Mouse (Mus musculus) left cerebral cortex, postnatal 14 days (tissue): ENCODE measurements around the gene Abcb1b. TPM values are rescaled to one million over a fixed set of nuclear protein-coding genes. Genes with fewer than 3 reads are reported as not detected.
"Not testable (repeated sequence)": the region's sequence is repeated elsewhere in the genome, so short reads cannot be mapped to it uniquely, and the experiment has no call there.

ENCODE experiments used
- DNase-seq, 2 experiments: peaks; one replicate each; pipeline ENCODE4 v3.0.0; 2021 to 2022; ENCODE audit warnings: low spot score in 2 of 2, mixed read lengths in 1 of 2
- intact Hi-C: fragments of 180-260 bp; cut with DNase I; formaldehyde crosslinking; loops from one replicate; pipeline ENCODE4 v1.15.1; 2025
- long read RNA-seq, 2 experiments: library from polyadenylated mRNA; stranded (forward); transcript quantifications; one replicate each; pipeline ENCODE4 v2.0.0; 2021
- total RNA-seq, 2 experiments: library from RNA; stranded (reverse); gene quantifications; 2 replicates each; pipeline ENCODE4 v1.2.3; 2021

Gene Abcb1b
- 1 to 10 TPM; 2.5 to 3.0 TPM for total RNA-seq
- long read RNA-seq, experiment 1, full-length matches to known transcripts: 1 of 4 reads
- long read RNA-seq, experiment 1, partial matches to known transcripts: 1 of 4 reads
- long read RNA-seq, experiment 1, other reads (novel, unspliced or antisense): 2 of 4 reads
- long read RNA-seq, experiment 2: 0 reads

GRCm38 (mm10) chr5:8797987-8798751 lies at the start of gene Abcb1b:
Gene Abcb1b, plus strand, starts transcription at chr5:8798147.
- peak; percentile 37 to 56 for DNase-seq
- intact Hi-C loops: no loop called here

GRCm38 (mm10) chr5:8772866-8773265 lies 25.1 kb upstream of the Abcb1b start:
- no peak for DNase-seq
- intact Hi-C loops: no loop called here

GRCm38 (mm10) chr5:8778311-8778710 lies 19.6 kb upstream of the Abcb1b start:
- DNase-seq: no peak
- intact Hi-C loops: no loop called here

GRCm38 (mm10) chr5:8778751-8779150 lies 19.2 kb upstream of the Abcb1b start:
- DNase-seq: no peak
- intact Hi-C loops: no loop called here

GRCm38 (mm10) chr5:8792281-8792680 lies 5.7 kb upstream of the Abcb1b start:
- intact Hi-C loops: loop anchor here (5.0 kb wide), 1 partner anchor 40 kb away; no protein-coding TSS in a partner anchor
- no peak for DNase-seq

GRCm38 (mm10) chr5:8798752-8799115 lies 787 bp downstream of the Abcb1b start:
- DNase-seq: no peak
- intact Hi-C loops: no loop called here

- peak in 1 of 2 experiments; percentile 1 for DNase-seq
- intact Hi-C loops: no loop called here
Measured at GRCm38 (mm10) chr5:8805742-8806141, 7.8 kb downstream of the Abcb1b start.

- intact Hi-C loops: no loop called here
- DNase-seq: no peak
Measured at GRCm38 (mm10) chr5:8807137-8808004, 9.4 kb downstream of the Abcb1b start.

- intact Hi-C loops: no loop called here
- DNase-seq: no peak
Measured at GRCm38 (mm10) chr5:8813872-8814271, 15.9 kb downstream of the Abcb1b start.

- intact Hi-C loops: no loop called here
- DNase-seq: peak in 1 of 2 experiments; percentile 9
Measured at GRCm38 (mm10) chr5:8819635-8820591, 22.0 kb downstream of the Abcb1b start.

- DNase-seq, intact Hi-C loops: not testable (repeated sequence)
Measured at GRCm38 (mm10) chr5:8820592-8821104, 22.7 kb downstream of the Abcb1b start.

- intact Hi-C loops: loop anchor here (10.0 kb wide), 1 partner anchor 344 kb away; no protein-coding TSS in a partner anchor
- DNase-seq: no peak
Measured at GRCm38 (mm10) chr5:8838661-8839438, 40.9 kb downstream of the Abcb1b start.

GRCm38 (mm10) chr5:8839651-8840050 lies 41.7 kb downstream of the Abcb1b start:
- no peak for DNase-seq
- intact Hi-C loops: loop anchor here (10.0 kb wide), 1 partner anchor 345 kb away; no protein-coding TSS in a partner anchor

- intact Hi-C loops: no loop called here
- peak; percentile 64 to 71 for DNase-seq
Measured at GRCm38 (mm10) chr5:8840887-8841286, 42.9 kb downstream of the Abcb1b start.

GRCm38 (mm10) chr5:8842815-8843214 lies 44.9 kb downstream of the Abcb1b start:
- intact Hi-C loops: no loop called here
- DNase-seq: no peak

- intact Hi-C loops, DNase-seq: not testable (repeated sequence)
Measured at GRCm38 (mm10) chr5:8848607-8849575, 50.9 kb downstream of the Abcb1b start.

- intact Hi-C loops: no loop called here
- DNase-seq: no peak
Measured at GRCm38 (mm10) chr5:8850851-8851250, 52.9 kb downstream of the Abcb1b start.
